Mouse (Mus musculus) gastrocnemius, adult 2 months (tissue): ENCODE results near the gene Spn. TPM values are rescaled to one million over a fixed set of nuclear protein-coding genes. Genes with fewer than 3 reads are reported as not detected.

Experiments used
- DNase-seq: peaks from one replicate; pipeline ENCODE4 v3.0.0; 2022
- H3K27ac ChIP-seq: fragments of 200-600 bp; 2 replicates; pipeline ENCODE4 v1.8.1; 2022; ENCODE audit warnings: mild to moderate bottlenecking
- H3K4me3 ChIP-seq: fragments of 200-600 bp; 2 replicates; pipeline ENCODE4 v1.8.1; 2022; ENCODE audit warnings: mild to moderate bottlenecking, moderate library complexity
- CTCF ChIP-seq: fragments of 200-600 bp; IDR thresholded peaks from 2 replicates; pipeline ENCODE4 v1.8.1; 2022; ENCODE audit warnings: antibody characterized with exemption, mild to moderate bottlenecking, moderate library complexity
- intact Hi-C: fragments of 180-260 bp; cut with DNase I; formaldehyde crosslinking; loops from one replicate; pipeline ENCODE4 v1.15.1; 2025
- total RNA-seq, 2 experiments: library from RNA; stranded (reverse); gene quantifications; 2 replicates each; pipeline ENCODE4 v1.2.3; 2021

Gene Spn
- total RNA-seq, 2 experiments from 2014 or later = 0.17 TPM; not detected in 1

DNA sequence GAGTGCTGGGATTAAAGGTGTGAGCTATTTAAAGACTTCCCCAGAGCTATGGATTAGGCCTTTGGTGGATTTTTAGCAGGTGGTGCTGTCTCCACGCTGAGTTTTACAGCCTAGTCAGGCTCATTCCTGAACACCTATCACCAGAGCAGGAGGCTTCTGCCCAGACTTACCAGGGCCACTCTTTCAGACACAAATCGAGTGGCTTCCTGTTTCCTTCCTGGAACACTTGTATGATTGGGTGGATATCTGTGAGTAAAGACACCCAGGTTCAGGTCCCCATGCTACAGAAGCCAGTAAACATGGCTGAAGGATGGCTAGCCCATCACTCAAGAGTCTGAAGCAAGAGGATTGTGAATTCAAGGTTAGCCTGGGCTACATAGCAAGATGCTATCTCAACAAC is 54.6 kb downstream of the Spn start:
- Histone ChIP-seq H3K27ac (no peak overlapping the region), H3K4me3 (no peak overlapping the region)
- intact Hi-C loops = no loop called here
- no peak for DNase-seq
- no peak for TF ChIP-seq CTCF

DNA sequence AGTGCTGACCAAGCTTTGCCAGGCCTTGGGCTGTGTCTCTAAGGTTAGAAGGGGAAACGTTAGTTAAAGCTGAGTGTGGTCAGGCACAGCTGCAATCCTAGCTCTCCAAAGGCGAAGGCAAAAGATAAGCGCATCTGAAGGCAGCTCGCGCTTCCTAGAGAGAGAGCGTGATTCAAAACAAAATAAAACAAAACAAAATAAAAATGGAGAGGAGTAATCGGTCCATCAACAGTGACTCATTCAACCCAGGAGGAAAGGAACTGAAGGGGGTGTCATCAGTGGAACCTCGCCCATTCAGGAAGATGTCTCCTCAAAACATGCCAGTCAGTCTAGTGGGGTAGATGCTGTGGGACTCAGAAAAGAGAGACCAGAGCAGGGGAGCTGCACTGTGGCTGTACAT is 55.4 kb downstream of the Spn start:
- Histone ChIP-seq H3K27ac (no peak overlapping the region), H3K4me3 (no peak overlapping the region)
- intact Hi-C loops = no loop called here
- DNase-seq = no peak
- TF ChIP-seq CTCF = no peak

Other genes starting within 250 kb of the Spn start
- 10 to 100 TPM; 10.9 to 11.3 TPM for gene Tmem219, start 214.9 kb downstream of the Spn start, total RNA-seq
- gene Kctd13, start 208.9 kb downstream of the Spn start, total RNA-seq = 1 to 10 TPM; 2.5 to 2.9 TPM
- not detected for gene Asphd1, start 188.2 kb downstream of the Spn start, total RNA-seq
- gene Sez6l2, start 187.3 kb downstream of the Spn start, total RNA-seq = 1 to 10 TPM; 1.1 to 1.4 TPM
- 10 to 100 TPM; 29.3 to 41.0 TPM for gene Cdipt, start 161.9 kb downstream of the Spn start, total RNA-seq
- under 1 TPM in 1 of 2 experiments, not detected in 1; 0.47 TPM for gene Cdiptos, start 161.7 kb downstream of the Spn start, total RNA-seq
- 10 to 100 TPM; 26.5 to 30.2 TPM for gene Mvp, start 123.2 kb downstream of the Spn start, total RNA-seq
- gene Pagr1b, start 121.3 kb downstream of the Spn start, total RNA-seq = not detected
- gene Pagr1a, start 120.5 kb downstream of the Spn start, total RNA-seq = 1 to 10 TPM in 1 of 2 experiments, not detected in 1; 2.4 TPM
- 10 to 100 TPM; 19.4 to 21.7 TPM for gene Gm42742, start 116.7 kb downstream of the Spn start, total RNA-seq
- under 1 TPM; 0.14 to 0.61 TPM for gene Prrt2, start 116.6 kb downstream of the Spn start, total RNA-seq
- gene Maz, start 110.8 kb downstream of the Spn start, total RNA-seq = 10 to 100 TPM; 74.5 to 79.0 TPM
- gene Kif22, start 95.4 kb downstream of the Spn start, total RNA-seq = under 1 TPM; 0.66 to 0.84 TPM
- gene Zg16, start 50.5 kb downstream of the Spn start, total RNA-seq = not detected
- gene AI467606, start 46.5 kb downstream of the Spn start, total RNA-seq = under 1 TPM; 0.51 to 0.92 TPM
- under 1 TPM; 0.31 to 0.53 TPM for gene Qprt, start 15.6 kb downstream of the Spn start, total RNA-seq
- gene Cd2bp2, start 58.2 kb upstream of the Spn start, total RNA-seq = 10 to 100 TPM; 27.2 to 32.4 TPM
- gene Tbc1d10b, start 70.6 kb upstream of the Spn start, total RNA-seq = 10 to 100 TPM; 31.6 to 32.8 TPM
- gene Mylpf, start 71.1 kb upstream of the Spn start, total RNA-seq = over 10,000 TPM; 24,727 to 33,034 TPM
- gene Zfp553, start 95.2 kb upstream of the Spn start, total RNA-seq = 1 to 10 TPM; 4.2 to 5.1 TPM
- gene Sept1, start 95.3 kb upstream of the Spn start, total RNA-seq = 1 to 10 TPM in 1 of 2 experiments, under 1 TPM in 1; 0.89 to 2.1 TPM
- gene Zfp771, start 106.5 kb upstream of the Spn start, total RNA-seq = 10 to 100 TPM; 17.6 to 17.7 TPM
- 10 to 100 TPM; 25.1 to 35.4 TPM for gene Dctpp1, start 122.9 kb upstream of the Spn start, total RNA-seq
- gene Sephs2, start 136.2 kb upstream of the Spn start, total RNA-seq = 10 to 100 TPM; 30.1 to 36.3 TPM
- under 1 TPM; 0.15 to 0.25 TPM for gene Itgal, start 158.4 kb upstream of the Spn start, total RNA-seq
- gene Zfp768, start 207.8 kb upstream of the Spn start, total RNA-seq = 10 to 100 TPM; 35.2 to 38.9 TPM
- gene Zfp747, start 238.2 kb upstream of the Spn start, total RNA-seq = 1 to 10 TPM; 3.7 to 3.8 TPM
- gene 9130019O22Rik, start 249.3 kb upstream of the Spn start, total RNA-seq = 1 to 10 TPM; 1.6 to 2.4 TPM